Mouse (Mus musculus) kidney, embryonic 14.5 days (tissue): Measurements from ENCODE around the gene Srpk2. TPM values are rescaled to one million over a fixed set of nuclear protein-coding genes. Genes with fewer than 3 reads are reported as not detected.

Experiments
- ATAC-seq: fragments of 200-750 bp; cut with Nextera tagmentation; 2 replicates; pipeline ENCODE4 v1.8.0; 2017; ENCODE audit warnings: moderate number of reproducible peaks, mild to moderate bottlenecking, moderate TSS enrichment, moderate library complexity; ENCODE audit not compliant: low FRiP score, low TSS enrichment
- H3K27ac ChIP-seq: fragments of 300-500 bp; sonication (generic); 2 replicates; pipeline ENCODE4 v1.5.1; 2014; ENCODE audit warnings: low read depth, mild to moderate bottlenecking, low read length, moderate library complexity, mixed read lengths
- H3K27me3 ChIP-seq: fragments of 300-500 bp; sonication (generic); 2 replicates; pipeline ENCODE4 v1.6.1; 2014; ENCODE audit warnings: mild to moderate bottlenecking, low read length; ENCODE audit not compliant: control insufficient read depth, insufficient read depth
- H3K36me3 ChIP-seq: fragments of 300-500 bp; sonication (generic); 2 replicates; pipeline ENCODE4 v1.6.1; 2014; ENCODE audit warnings: low read length, mixed read lengths; ENCODE audit not compliant: control insufficient read depth, insufficient read depth
- H3K4me1 ChIP-seq: fragments of 300-500 bp; sonication (generic); 2 replicates; pipeline ENCODE4 v1.6.1; 2014; ENCODE audit warnings: low read length, mixed read lengths; ENCODE audit not compliant: control insufficient read depth, insufficient read depth
- H3K4me2 ChIP-seq: fragments of 300-500 bp; sonication (generic); replicated peaks from 2 replicates; pipeline ENCODE4 v1.6.1; 2014; ENCODE audit warnings: low read depth, mild to moderate bottlenecking, low read length
- H3K4me3 ChIP-seq: fragments of 300-500 bp; sonication (generic); 2 replicates; pipeline ENCODE4 v1.5.1; 2014; ENCODE audit warnings: mild to moderate bottlenecking, low read length
- H3K9ac ChIP-seq: fragments of 300-500 bp; sonication (generic); 2 replicates; pipeline ENCODE4 v1.6.1; 2014; ENCODE audit warnings: low read depth, mild to moderate bottlenecking, low read length, moderate library complexity
- H3K9me3 ChIP-seq: fragments of 300-500 bp; sonication (generic); 2 replicates; pipeline ENCODE4 v1.6.1; 2016; ENCODE audit warnings: low read length; ENCODE audit not compliant: control insufficient read depth
- WGBS: fragments of 180-500 bp; shearing (Covaris S2); extraction: QIAGEN DNeasy Blood & Tissue Kit; methylation state at CpG from one replicate; pipeline ENCODE4 v1.1.7; 2014; 5-methylcytosine and 5-hydroxymethylcytosine counted together
- polyA plus RNA-seq: library from polyadenylated mRNA; unstranded; fragments of >200 nt; fragmentation: Nextera tagmentation; extraction: Ambion mirVana; gene quantifications from 2 replicates; pipeline ENCODE4 v1.2.1, GENCODE M21; 2014

The Srpk2 gene
- polyA plus RNA-seq, 1 experiment from 2014 or later, result 50.8 TPM

GRCm38 (mm10) chr5:23531541-23532096, 152.8 kb downstream of the Srpk2 start:
- Histone ChIP-seq H3K4me3 (no peak overlapping the region), H3K27me3 (no peaks in the 10 kb centered on the region), H3K4me2 (no peak overlapping the region), H3K27ac (no peak overlapping the region), H3K9ac (no peak overlapping the region), H3K9me3 (no peaks in the 10 kb centered on the region), H3K4me1 (no peaks in the 10 kb centered on the region), H3K36me3 (peaks cover 5% of the 10 kb centered on the region; the same call in 1 of the 2 replicates)
- WGBS, result 87% methylated on average over 7 of the region's 7 CpGs
- ATAC-seq, result no peak

- H3K9ac ChIP-seq, result no peak overlapping the region
- no peak overlapping the region for H3K4me2 ChIP-seq
- no peak overlapping the region for H3K4me3 ChIP-seq
- ATAC-seq, result no peak
- H3K36me3 ChIP-seq, result peaks cover 9% of the 10 kb centered on the region; the same call in 1 of the 2 replicates
- 96% methylated on average over 6 of the region's 6 CpGs for WGBS
- H3K27me3 ChIP-seq, result no peaks in the 10 kb centered on the region
- H3K4me1 ChIP-seq, result no peaks in the 10 kb centered on the region
- H3K27ac ChIP-seq, result no peak overlapping the region
- H3K9me3 ChIP-seq, result no peaks in the 10 kb centered on the region
Observed at GRCm38 (mm10) chr5:23531100-23531499, 153.3 kb downstream of the Srpk2 start.

GRCm38 (mm10) chr5:23524621-23525020, 159.8 kb downstream of the Srpk2 start:
- WGBS, result 83% methylated on average over 3 of the region's 3 CpGs
- H3K9ac ChIP-seq, result no peak overlapping the region
- H3K36me3 ChIP-seq, result peaks cover 28% of the 10 kb centered on the region
- no peak for ATAC-seq
- no peak overlapping the region for H3K4me2 ChIP-seq
- no peak overlapping the region for H3K4me3 ChIP-seq
- no peaks in the 10 kb centered on the region for H3K9me3 ChIP-seq
- H3K27ac ChIP-seq, result no peak overlapping the region
- H3K4me1 ChIP-seq, result no peaks in the 10 kb centered on the region
- no peaks in the 10 kb centered on the region for H3K27me3 ChIP-seq

- whole genome bisulfite sequencing, result 88% methylated on average over 3 of the region's 3 CpGs
- no peak overlapping the region for H3K9ac ChIP-seq
- no peak overlapping the region for H3K4me2 ChIP-seq
- no peaks in the 10 kb centered on the region for H3K9me3 ChIP-seq
- no peaks in the 10 kb centered on the region; the same call in 1 of the 2 replicates for H3K4me1 ChIP-seq
- H3K27me3 ChIP-seq, result no peaks in the 10 kb centered on the region
- ATAC-seq, result no peak
- no peak overlapping the region for H3K27ac ChIP-seq
- peaks cover 28% of the 10 kb centered on the region for H3K36me3 ChIP-seq
- no peak overlapping the region for H3K4me3 ChIP-seq
Observed at GRCm38 (mm10) chr5:23523936-23524335, 160.5 kb downstream of the Srpk2 start.

- Histone ChIP-seq H3K27ac (no peak overlapping the region), H3K27me3 (no peaks in the 10 kb centered on the region), H3K36me3 (peaks cover 28% of the 10 kb centered on the region), H3K9ac (no peak overlapping the region), H3K4me2 (no peak overlapping the region), H3K4me3 (no peak overlapping the region), H3K4me1 (no peaks in the 10 kb centered on the region; the same call in 1 of the 2 replicates), H3K9me3 (no peaks in the 10 kb centered on the region)
- WGBS, result 58% methylated on average over 1 of the region's 1 CpGs
- no peak for ATAC-seq
Observed at GRCm38 (mm10) chr5:23521645-23522044, 162.8 kb downstream of the Srpk2 start.

- Histone ChIP-seq H3K4me2 (no peak overlapping the region), H3K27me3 (no peaks in the 10 kb centered on the region), H3K4me3 (no peak overlapping the region), H3K9ac (no peak overlapping the region), H3K4me1 (no peaks in the 10 kb centered on the region; the same call in 1 of the 2 replicates), H3K27ac (no peak overlapping the region), H3K9me3 (no peaks in the 10 kb centered on the region), H3K36me3 (peaks cover 29% of the 10 kb centered on the region)
- 96% methylated on average over 3 of the region's 3 CpGs for WGBS
- no peak for ATAC-seq
Observed at GRCm38 (mm10) chr5:23519679-23520078, 164.7 kb downstream of the Srpk2 start.

- ATAC-seq, result peak; percentile 71
- WGBS, result 59% methylated on average over 3 of the region's 3 CpGs
Observed at GRCm38 (mm10) chr5:23518673-23519072, 165.7 kb downstream of the Srpk2 start.

GRCm38 (mm10) chr5:23517839-23518238, 166.6 kb downstream of the Srpk2 start:
- no peak for ATAC-seq
- Histone ChIP-seq H3K4me1 (no peaks in the 10 kb centered on the region; the same call in 1 of the 2 replicates), H3K36me3 (peaks cover 39% of the 10 kb centered on the region)

More at GRCm38 (mm10) chr5:23518673-23519072, 165.7 kb downstream of the Srpk2 start:
- Histone ChIP-seq H3K27ac (no peak overlapping the region), H3K27me3 (no peaks in the 10 kb centered on the region), H3K36me3 (peaks cover 34% of the 10 kb centered on the region), H3K4me2 (no peak overlapping the region), H3K9ac (no peak overlapping the region), H3K4me3 (no peak overlapping the region), H3K9me3 (no peaks in the 10 kb centered on the region), H3K4me1 (no peaks in the 10 kb centered on the region; the same call in 1 of the 2 replicates)

GRCm38 (mm10) chr5:23516962-23517361, 167.5 kb downstream of the Srpk2 start:
- no peak for ATAC-seq
- no peak overlapping the region for H3K9ac ChIP-seq
- no peak overlapping the region for H3K4me2 ChIP-seq
- no peak overlapping the region for H3K27ac ChIP-seq
- H3K27me3 ChIP-seq, result no peaks in the 10 kb centered on the region
- no peak overlapping the region for H3K4me3 ChIP-seq
- no peaks in the 10 kb centered on the region; the same call in 1 of the 2 replicates for H3K4me1 ChIP-seq
- 90% methylated on average over 3 of the region's 3 CpGs for WGBS
- H3K36me3 ChIP-seq, result peaks cover 36% of the 10 kb centered on the region
- H3K9me3 ChIP-seq, result no peaks in the 10 kb centered on the region

More at GRCm38 (mm10) chr5:23517839-23518238, 166.6 kb downstream of the Srpk2 start:
- no peak overlapping the region for H3K4me2 ChIP-seq
- no peaks in the 10 kb centered on the region for H3K9me3 ChIP-seq
- no peak overlapping the region for H3K4me3 ChIP-seq
- H3K27ac ChIP-seq, result no peak overlapping the region
- no peak overlapping the region for H3K9ac ChIP-seq
- H3K27me3 ChIP-seq, result no peaks in the 10 kb centered on the region
- 81% methylated on average over 4 of the region's 4 CpGs for WGBS
